Mouse (Mus musculus) liver, postnatal 0 days (tissue): ENCODE measurements at regions not wholly inside any gene's neighbourhood (a gene's known extent, or its start where the extent isn't known, plus 50 kb on each side); places are given as distances from the start of the nearest gene placed in this dataset.

ENCODE experiments used
- ATAC-seq: fragments of 200-750 bp; cut with Nextera tagmentation; 2 replicates; pipeline ENCODE4 v1.8.0; 2017; ENCODE audit warnings: mild to moderate bottlenecking, moderate library complexity
- DNase-seq: peaks from one replicate; pipeline ENCODE4 v3.0.0-alpha.2; 2016
- H3K27ac ChIP-seq: fragments of 300-500 bp; sonication (generic); 2 replicates; pipeline ENCODE4 v1.5.1; 2014; ENCODE audit warnings: antibody characterized with exemption, moderate library complexity, mild to moderate bottlenecking, low read depth
- H3K27me3 ChIP-seq: fragments of 300-500 bp; sonication (generic); 2 replicates; pipeline ENCODE4 v1.6.1; 2014; ENCODE audit warnings: low read length, control low read depth, mixed read lengths; ENCODE audit not compliant: insufficient read depth
- H3K36me3 ChIP-seq: fragments of 300-500 bp; sonication (generic); replicated peaks from 2 replicates; pipeline ENCODE4 v1.6.1; 2014; ENCODE audit warnings: mild to moderate bottlenecking, control low read depth, low read length, moderate library complexity, mixed read lengths; ENCODE audit not compliant: insufficient read depth
- H3K4me1 ChIP-seq: fragments of 300-500 bp; sonication (generic); 2 replicates; pipeline ENCODE4 v1.6.1; 2014; ENCODE audit warnings: antibody characterized with exemption, mild to moderate bottlenecking, control low read depth; ENCODE audit not compliant: insufficient read depth
- H3K4me2 ChIP-seq: fragments of 300-500 bp; sonication (generic); 2 replicates; pipeline ENCODE4 v1.6.1; 2014; ENCODE audit warnings: low read depth, mild to moderate bottlenecking, low read length, moderate library complexity, mixed read lengths
- H3K4me3 ChIP-seq: fragments of 300-500 bp; sonication (generic); 2 replicates; pipeline ENCODE4 v1.5.1; 2014; ENCODE audit warnings: low read depth, low read length
- H3K9ac ChIP-seq: fragments of 300-500 bp; sonication (generic); replicated peaks from 2 replicates; pipeline ENCODE4 v1.6.1; 2014; ENCODE audit warnings: mild to moderate bottlenecking, moderate library complexity
- H3K9me3 ChIP-seq: fragments of 300-500 bp; sonication (generic); 2 replicates; pipeline ENCODE4 v1.6.1; 2016; ENCODE audit warnings: mild to moderate bottlenecking, control low read depth, low read length, mixed read lengths
- CTCF ChIP-seq: sonication (generic); IDR thresholded peaks from 2 replicates; pipeline ENCODE4 v1.5.1; 2016; ENCODE audit warnings: antibody characterized with exemption, low read depth
- EP300 ChIP-seq: IDR thresholded peaks from 2 replicates; pipeline ENCODE4 v1.6.1; 2016; ENCODE audit warnings: antibody characterized with exemption, low read depth, mild to moderate bottlenecking
- WGBS: fragments of 180-500 bp; shearing (Covaris S2); extraction: QIAGEN DNeasy Blood & Tissue Kit; methylation state at CpG from one replicate; pipeline ENCODE4 v1.1.7; 2014; ENCODE audit not compliant: insufficient replicate concordance; 5-methylcytosine and 5-hydroxymethylcytosine counted together

DNA sequence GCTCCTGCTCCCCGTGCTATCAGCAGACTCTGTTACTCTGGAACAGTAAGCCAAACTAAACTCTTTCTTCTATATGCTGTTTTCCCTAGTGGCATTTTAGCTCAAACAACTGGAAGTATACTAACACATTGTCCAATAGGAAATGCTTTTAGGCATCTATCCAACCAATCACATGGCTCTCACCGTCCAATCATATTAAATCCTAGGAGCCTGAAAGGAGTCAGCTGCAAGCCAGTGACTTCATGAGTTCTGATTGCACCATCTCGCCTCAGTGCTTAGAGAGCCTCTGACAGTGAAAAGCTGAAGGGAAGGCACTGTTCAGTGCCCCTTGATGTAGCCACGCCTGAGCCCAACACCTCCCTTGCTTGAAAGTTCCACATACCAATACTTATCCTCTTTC, 221.0 kb upstream of the Tle3 start:
- Histone ChIP-seq H3K9me3 (no peaks in the 10 kb centered on the region), H3K4me2 (no peak overlapping the region)
- ATAC-seq: no peak

DNA sequence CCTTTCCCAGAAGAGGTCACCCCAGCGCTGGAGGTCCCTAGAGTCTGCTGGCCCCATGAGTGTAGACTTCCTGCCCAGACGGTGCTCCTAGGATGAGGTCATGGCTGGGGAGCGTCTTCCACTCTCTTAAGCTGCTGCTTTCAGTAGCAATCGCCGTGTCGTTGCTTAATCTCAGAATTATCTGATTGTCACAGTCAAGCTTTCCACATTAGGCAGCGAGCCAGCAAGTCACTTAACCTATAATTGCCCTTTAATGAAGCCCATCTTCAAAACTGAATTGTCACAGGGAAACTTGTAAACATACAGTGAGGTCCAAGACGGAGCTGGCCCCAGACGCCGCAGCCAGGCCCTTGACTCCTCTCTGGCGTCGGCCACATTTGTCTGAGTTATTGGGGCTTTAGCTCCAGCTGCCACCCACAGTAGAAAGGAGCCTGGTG, 220.2 kb upstream of the Tle3 start:
- Histone ChIP-seq H3K27me3 (no peaks in the 10 kb centered on the region), H3K4me3 (no peak overlapping the region), H3K9ac (no peak overlapping the region), H3K27ac (no peak overlapping the region), H3K9me3 (no peaks in the 10 kb centered on the region), H3K4me2 (no peak overlapping the region), H3K4me1 (no peaks in the 10 kb centered on the region), H3K36me3 (no peaks in the 10 kb centered on the region)
- WGBS: 58% methylated on average over 12 of the region's 12 CpGs
- DNase-seq (no peak), ATAC-seq (no peak)
- no peak for TF ChIP-seq EP300
- TF ChIP-seq CTCF: no peak

More for the DNA sequence above, 221.0 kb upstream of the Tle3 start:
- Histone ChIP-seq H3K4me1 (no peaks in the 10 kb centered on the region), H3K36me3 (no peaks in the 10 kb centered on the region), H3K9ac (no peak overlapping the region), H3K4me3 (no peak overlapping the region), H3K27ac (no peak overlapping the region), H3K27me3 (no peaks in the 10 kb centered on the region)
- 72% methylated on average over 4 of the region's 4 CpGs for WGBS
- TF ChIP-seq EP300 (no peak), CTCF (no peak)
- DNase-seq: no peak

DNA sequence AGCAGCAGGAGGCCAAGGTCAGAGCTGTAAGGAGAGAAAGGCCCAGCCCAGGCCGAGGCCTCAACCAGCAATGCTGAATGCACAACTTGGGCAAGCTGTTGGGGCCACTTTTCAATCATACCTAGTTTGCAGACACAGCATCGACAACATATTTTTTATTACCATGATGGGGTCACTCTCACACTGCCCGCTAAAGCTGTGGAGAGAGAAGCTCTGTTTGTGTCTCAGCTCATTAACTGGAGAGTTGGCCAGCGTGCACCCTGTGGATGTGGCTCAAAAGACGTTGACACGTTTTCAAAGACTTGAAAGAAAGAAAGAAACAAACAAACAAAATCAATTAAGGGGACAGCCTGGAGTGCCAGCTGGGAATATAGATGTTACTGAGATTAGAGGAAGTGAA, 217.4 kb upstream of the Tle3 start:
- no peaks in the 10 kb centered on the region for H3K9me3 ChIP-seq
- H3K9ac ChIP-seq: no peak overlapping the region
- TF ChIP-seq CTCF: no peak
- TF ChIP-seq EP300: no peak
- H3K36me3 ChIP-seq: no peaks in the 10 kb centered on the region
- no peaks in the 10 kb centered on the region for H3K4me1 ChIP-seq
- ATAC-seq: no peak
- DNase-seq: no peak
- H3K27me3 ChIP-seq: no peaks in the 10 kb centered on the region
- 74% methylated on average over 6 of the region's 6 CpGs for WGBS
- H3K4me3 ChIP-seq: no peak overlapping the region
- no peak overlapping the region for H3K27ac ChIP-seq
- no peak overlapping the region for H3K4me2 ChIP-seq

DNA sequence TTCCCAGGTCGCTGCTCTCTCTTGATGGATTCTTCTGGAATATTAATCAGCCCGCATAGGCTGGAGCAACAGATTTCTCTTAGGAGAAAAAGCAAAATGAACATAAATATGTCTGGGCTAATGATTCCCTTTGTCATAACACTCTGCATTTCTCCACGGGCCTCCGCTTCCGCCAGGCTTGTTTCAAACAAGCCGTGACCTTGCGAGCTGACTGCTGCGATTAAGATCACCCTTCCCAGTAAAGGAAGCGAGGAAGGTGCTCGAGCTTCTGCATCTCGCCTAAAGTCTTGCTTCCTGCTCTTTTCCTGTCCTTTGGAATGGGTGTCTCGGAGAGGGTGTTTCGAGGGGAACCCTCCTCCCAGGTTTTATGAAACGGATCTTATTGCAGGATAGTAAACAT, 216.3 kb upstream of the Tle3 start:
- H3K4me2 ChIP-seq: no peak overlapping the region
- WGBS: 71% methylated on average over 14 of the region's 14 CpGs
- no peaks in the 10 kb centered on the region for H3K27me3 ChIP-seq
- no peak overlapping the region for H3K4me3 ChIP-seq
- TF ChIP-seq EP300 (no peak), CTCF (no peak)
- H3K9ac ChIP-seq: no peak overlapping the region
- DNase-seq (no peak), ATAC-seq (no peak)
- no peaks in the 10 kb centered on the region for H3K36me3 ChIP-seq
- H3K4me1 ChIP-seq: no peaks in the 10 kb centered on the region
- no peaks in the 10 kb centered on the region for H3K9me3 ChIP-seq
- no peak overlapping the region for H3K27ac ChIP-seq

DNA sequence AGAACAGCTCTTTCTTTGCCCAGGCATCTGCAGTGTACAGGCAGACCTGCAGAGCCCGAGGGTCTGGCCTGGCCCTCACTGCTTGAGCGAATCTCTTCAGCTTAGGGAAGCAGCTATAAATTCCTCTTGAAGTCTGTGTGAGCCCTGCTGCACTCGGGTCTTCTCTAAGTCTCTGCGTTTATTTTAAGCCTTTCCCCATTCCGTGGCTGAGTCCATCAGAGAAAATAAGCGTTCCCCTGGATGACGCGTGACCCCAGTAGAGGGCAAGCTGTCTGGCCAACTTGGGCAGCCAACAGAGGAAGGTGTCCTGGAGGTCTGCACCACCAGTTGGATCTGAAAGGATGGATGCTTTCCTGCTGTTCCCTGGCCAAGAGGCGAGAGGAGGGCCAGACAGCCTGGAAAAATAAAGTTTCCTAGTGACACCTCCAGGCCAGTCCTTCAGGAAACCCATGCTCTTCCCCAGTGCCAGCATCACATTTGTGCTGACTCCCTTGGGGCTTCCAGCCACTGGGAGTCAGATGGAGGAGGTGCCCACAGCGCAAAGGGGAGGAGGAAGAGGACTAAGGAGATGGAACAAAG, 213.9 kb upstream of the Tle3 start:
- 49% methylated on average over 10 of the region's 10 CpGs for WGBS

DNA sequence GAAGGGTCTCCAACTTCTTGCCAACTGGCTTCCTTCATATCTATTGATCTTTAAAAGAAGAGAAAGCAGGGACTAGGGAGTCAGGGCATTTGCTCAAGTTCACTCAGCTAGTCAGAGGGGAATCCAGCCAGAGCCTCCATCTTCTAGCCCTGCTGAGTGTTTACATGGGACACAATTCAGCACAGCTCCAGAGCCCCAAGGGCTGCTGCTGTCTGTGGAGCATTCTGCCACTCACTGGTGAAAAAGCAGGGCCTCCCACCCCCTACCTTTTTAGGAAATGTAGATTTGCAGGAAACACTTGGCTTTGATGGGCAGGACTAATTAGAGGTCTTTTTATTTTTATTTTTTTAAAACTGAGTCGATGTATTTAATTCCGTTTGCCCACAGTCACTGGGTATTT, 213.0 kb upstream of the Tle3 start:
- WGBS: 84% methylated on average over 2 of the region's 2 CpGs
- Histone ChIP-seq H3K36me3 (no peaks in the 10 kb centered on the region), H3K27ac (no peak overlapping the region), H3K4me3 (no peak overlapping the region), H3K4me2 (no peak overlapping the region), H3K9me3 (no peaks in the 10 kb centered on the region), H3K27me3 (0 out of 2 replicates have a peak, but pooled peaks cover 3% of the 10 kb centered on the region), H3K4me1 (no peaks in the 10 kb centered on the region), H3K9ac (no peak overlapping the region)
- no peak for TF ChIP-seq EP300
- no peak for TF ChIP-seq CTCF
- ATAC-seq (no peak), DNase-seq (no peak)

More for the DNA sequence above, 213.9 kb upstream of the Tle3 start:
- Histone ChIP-seq H3K27ac (no peak overlapping the region), H3K9ac (no peak overlapping the region), H3K4me1 (no peaks in the 10 kb centered on the region), H3K36me3 (no peaks in the 10 kb centered on the region), H3K27me3 (0 out of 2 replicates have a peak, but pooled peaks cover 3% of the 10 kb centered on the region), H3K9me3 (no peaks in the 10 kb centered on the region), H3K4me3 (no peak overlapping the region), H3K4me2 (no peak overlapping the region)
- TF ChIP-seq EP300 (no peak), CTCF (no peak)
- DNase-seq (no peak), ATAC-seq (no peak)
